Mouse (Mus musculus) limb, embryonic 13.5 days (tissue): ENCODE measurements around the gene Kbtbd8. TPM values are rescaled to one million over a fixed set of nuclear protein-coding genes. Genes with fewer than 3 reads are reported as not detected.

Source experiments
- ATAC-seq: fragments of 200-750 bp; cut with Nextera tagmentation; 2 replicates; pipeline ENCODE4 v1.8.0; 2017; ENCODE audit warnings: low read depth, moderate number of reproducible peaks, moderate TSS enrichment; ENCODE audit not compliant: low FRiP score
- H3K27ac ChIP-seq: fragments of 300-500 bp; sonication (generic); 2 replicates; pipeline ENCODE4 v1.5.1; 2015; ENCODE audit warnings: inconsistent platforms, mild to moderate bottlenecking, moderate library complexity
- H3K27me3 ChIP-seq: fragments of 300-500 bp; sonication (generic); 2 replicates; pipeline ENCODE4 v1.6.1; 2015; ENCODE audit warnings: mild to moderate bottlenecking, inconsistent platforms
- H3K36me3 ChIP-seq: fragments of 300-500 bp; sonication (generic); 2 replicates; pipeline ENCODE4 v1.6.1; 2015; ENCODE audit warnings: inconsistent platforms, mild to moderate bottlenecking, moderate library complexity
- H3K4me1 ChIP-seq: fragments of 300-500 bp; sonication (generic); 2 replicates; pipeline ENCODE4 v1.6.1; 2015; ENCODE audit warnings: inconsistent platforms
- H3K4me2 ChIP-seq: fragments of 300-500 bp; sonication (generic); replicated peaks from 2 replicates; pipeline ENCODE4 v1.6.1; 2015; ENCODE audit warnings: inconsistent platforms, mild to moderate bottlenecking, moderate library complexity
- H3K4me3 ChIP-seq: fragments of 300-500 bp; sonication (generic); 2 replicates; pipeline ENCODE4 v1.5.1; 2015; ENCODE audit warnings: moderate library complexity, mild to moderate bottlenecking, inconsistent platforms
- H3K9ac ChIP-seq: fragments of 300-500 bp; sonication (generic); 2 replicates; pipeline ENCODE4 v1.6.1; 2015; ENCODE audit warnings: mild to moderate bottlenecking, inconsistent platforms
- H3K9me3 ChIP-seq: fragments of 300-500 bp; sonication (generic); 2 replicates; pipeline ENCODE4 v1.6.1; 2016; ENCODE audit warnings: inconsistent platforms
- WGBS: fragments of 180-500 bp; shearing (Covaris S2); methylation state at CpG from one replicate; pipeline ENCODE4 v1.1.7; 2015; 5-methylcytosine and 5-hydroxymethylcytosine counted together
- polyA plus RNA-seq: library from polyadenylated mRNA; unstranded; fragments of >200 nt; fragmentation: Nextera tagmentation; extraction: Ambion mirVana; gene quantifications from 2 replicates; pipeline ENCODE4 v1.2.1, GENCODE M21; 2015

Gene Kbtbd8
- polyA plus RNA-seq: 2.6 and 3.5 TPM in 2 replicates

DNA sequence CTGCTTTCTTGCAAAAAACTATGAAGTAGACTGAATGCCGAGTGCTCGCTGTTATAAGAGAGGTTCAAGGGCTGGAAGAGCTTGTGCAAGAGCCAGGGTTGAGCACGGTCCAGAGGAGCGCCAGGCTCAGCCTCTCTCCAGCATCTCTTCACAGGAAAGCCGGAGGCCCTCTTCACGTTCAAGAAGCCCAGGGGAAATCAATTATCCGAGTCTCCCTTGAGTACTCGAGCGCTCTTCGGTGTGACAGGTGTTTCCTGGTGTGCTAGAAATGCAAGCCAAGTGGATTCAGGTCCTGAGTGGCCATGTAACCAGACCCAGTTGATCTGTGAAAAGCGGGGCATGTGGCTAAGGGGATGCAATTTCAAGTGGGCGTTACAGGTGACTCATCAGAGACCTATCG, at the start of gene Kbtbd8:
Gene Kbtbd8, plus strand, starts transcription at position 295 of the 400 bp plus-strand sequence.
- ATAC-seq: peak; percentile 5; the same call in 1 of the 2 replicates
- Histone ChIP-seq H3K4me2 (peak within 1 kb of the TSS; percentile 71), H3K36me3 (peaks cover under 1% of the 10 kb centered on the region), H3K9me3 (no peaks in the 10 kb centered on the region), H3K9ac (peak within 1 kb of the TSS; percentile 72), H3K4me3 (peak within 1 kb of the TSS; percentile 69), H3K27me3 (0 out of 2 replicates have a peak, but pooled peaks cover 6% of the 10 kb centered on the region), H3K4me1 (peaks cover 9% of the 10 kb centered on the region), H3K27ac (no peak within 1 kb of the TSS)
- WGBS: 33% methylated on average over 13 of the region's 13 CpGs

DNA sequence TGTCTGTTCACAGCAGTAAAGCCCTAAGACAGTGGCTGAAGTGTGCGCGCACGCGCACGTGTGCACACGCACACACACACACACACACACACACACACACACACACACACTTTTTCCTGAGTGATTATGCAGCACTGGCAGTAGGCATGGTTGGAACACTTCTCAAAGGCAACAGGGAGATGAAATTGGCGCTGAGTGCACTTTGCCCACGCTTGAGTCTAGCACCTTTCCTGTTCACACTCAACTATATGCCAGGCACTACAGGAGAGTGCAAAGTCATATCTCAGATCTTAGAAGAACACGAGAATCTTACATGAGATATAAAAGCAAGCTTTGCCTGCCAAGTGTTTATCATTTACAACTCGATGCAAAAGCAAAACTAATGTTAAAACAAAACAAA, 47.3 kb upstream of the Kbtbd8 start:
- Histone ChIP-seq H3K9me3 (no peaks in the 10 kb centered on the region; the same call in 1 of the 2 replicates), H3K4me1 (no peaks in the 10 kb centered on the region), H3K36me3 (no peaks in the 10 kb centered on the region)

DNA sequence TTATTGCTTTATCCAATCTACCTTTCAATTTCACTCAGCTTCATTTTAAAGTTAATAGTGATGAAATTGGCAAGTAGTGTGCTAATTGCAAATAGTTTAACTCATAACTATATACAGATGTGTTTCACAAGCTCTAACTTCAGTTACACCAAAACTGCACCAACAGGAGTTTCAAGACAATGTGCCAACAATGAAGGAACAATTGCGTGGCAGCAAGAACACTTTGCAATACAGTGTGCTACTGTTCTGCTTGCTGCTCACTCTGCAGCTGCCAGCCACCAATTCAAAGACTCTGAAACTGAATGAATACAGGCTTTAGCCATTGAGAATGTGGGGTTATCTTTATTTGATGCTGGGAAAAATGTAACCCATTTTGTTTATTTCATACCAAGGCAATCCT, 31.8 kb upstream of the Kbtbd8 start:
- WGBS: 83% methylated on average over 1 of the region's 1 CpGs
- Histone ChIP-seq H3K27ac (no peak overlapping the region), H3K9ac (no peak overlapping the region), H3K4me3 (no peak overlapping the region), H3K9me3 (no peaks in the 10 kb centered on the region), H3K27me3 (no peaks in the 10 kb centered on the region), H3K4me2 (no peak overlapping the region), H3K36me3 (no peaks in the 10 kb centered on the region), H3K4me1 (no peaks in the 10 kb centered on the region)
- no peak for ATAC-seq

More for the DNA sequence above, 47.3 kb upstream of the Kbtbd8 start:
- H3K4me3 ChIP-seq: no peak overlapping the region
- no peak overlapping the region for H3K27ac ChIP-seq
- ATAC-seq: no peak
- no peaks in the 10 kb centered on the region for H3K27me3 ChIP-seq
- no peak overlapping the region for H3K9ac ChIP-seq
- WGBS: 87% methylated on average over 10 of the region's 10 CpGs
- H3K4me2 ChIP-seq: no peak overlapping the region

DNA sequence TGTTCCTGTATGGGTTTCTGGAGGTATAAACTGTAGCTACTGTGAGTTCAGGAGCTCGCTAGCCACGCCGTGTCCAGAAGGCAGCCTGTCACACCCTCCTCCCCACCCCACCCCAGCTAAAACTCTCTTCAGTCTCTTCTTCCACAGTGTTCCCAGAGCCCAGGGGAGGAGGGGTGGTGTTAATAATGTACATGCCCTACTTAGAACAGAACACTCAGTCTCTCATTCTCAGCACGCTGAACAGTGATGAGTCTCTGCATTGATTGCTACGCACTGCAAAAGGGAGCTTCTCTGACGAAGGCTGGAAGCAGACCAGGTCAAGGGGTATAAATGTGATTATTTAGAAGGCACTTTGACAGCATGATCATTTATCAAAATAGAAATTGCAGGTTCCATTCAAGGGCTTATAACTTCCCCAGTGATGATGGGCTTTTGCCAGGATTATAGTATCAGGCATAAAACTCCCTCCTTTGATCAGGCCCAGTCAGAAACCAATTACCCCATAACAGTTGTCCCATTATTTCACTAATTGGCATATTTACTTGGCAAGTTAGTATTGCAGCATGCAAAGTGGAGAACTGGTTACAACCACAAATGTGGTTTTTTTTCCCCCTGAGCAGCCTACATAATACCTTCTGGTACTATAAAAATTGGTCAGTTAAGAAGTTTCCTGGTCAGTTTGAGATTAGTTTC, 29.7 kb upstream of the Kbtbd8 start:
- Histone ChIP-seq H3K4me3 (no peak overlapping the region), H3K27ac (no peak overlapping the region), H3K4me2 (no peak overlapping the region), H3K9ac (no peak overlapping the region), H3K27me3 (no peaks in the 10 kb centered on the region), H3K4me1 (no peaks in the 10 kb centered on the region), H3K9me3 (no peaks in the 10 kb centered on the region), H3K36me3 (no peaks in the 10 kb centered on the region)
- ATAC-seq: no peak
- 62% methylated on average over 6 of the region's 6 CpGs for whole genome bisulfite sequencing

DNA sequence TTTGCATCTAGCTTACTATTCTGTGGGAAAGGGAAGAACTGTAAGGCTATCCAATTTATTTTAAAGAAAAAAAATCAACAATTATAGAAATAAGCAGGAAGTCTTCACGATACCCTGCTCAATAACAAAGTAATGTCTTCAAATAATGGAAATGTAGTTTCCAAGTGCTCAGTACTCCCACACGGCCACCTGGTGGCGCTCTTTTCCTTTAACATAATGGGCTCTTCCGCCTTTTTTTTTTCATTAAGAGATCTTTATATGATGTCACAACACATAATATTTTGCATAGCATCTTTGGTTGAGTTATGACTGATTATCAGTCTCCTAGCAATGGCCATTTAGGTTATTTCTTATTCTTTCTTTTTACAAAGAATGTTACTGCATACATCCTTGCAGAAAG, 29.0 kb upstream of the Kbtbd8 start:
- no peak for ATAC-seq
- Histone ChIP-seq H3K4me3 (no peak overlapping the region), H3K9me3 (no peaks in the 10 kb centered on the region), H3K27ac (no peak overlapping the region), H3K27me3 (no peaks in the 10 kb centered on the region), H3K4me2 (no peak overlapping the region), H3K9ac (no peak overlapping the region), H3K36me3 (no peaks in the 10 kb centered on the region), H3K4me1 (no peaks in the 10 kb centered on the region)
- WGBS: 46% methylated on average over 4 of the region's 4 CpGs

DNA sequence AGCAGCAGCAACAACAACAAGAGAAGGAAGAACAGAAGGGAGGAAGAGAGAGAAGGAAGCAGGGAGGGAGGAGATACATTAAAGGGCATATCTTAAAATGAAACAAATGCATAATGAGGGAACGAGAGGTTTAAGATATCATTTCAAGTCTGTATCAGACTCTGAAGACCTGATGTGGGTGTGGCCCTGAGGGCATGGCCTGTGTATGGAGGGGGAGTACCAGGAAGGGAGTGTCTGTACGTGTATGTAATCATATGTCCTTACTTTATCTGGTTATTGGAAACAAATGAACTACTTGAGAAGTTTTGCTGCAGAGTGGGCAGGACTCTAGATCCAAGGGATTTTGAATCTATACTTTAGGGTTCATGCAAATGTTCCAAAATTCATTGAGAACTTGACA, 22.3 kb upstream of the Kbtbd8 start:
- Histone ChIP-seq H3K4me3 (no peak overlapping the region), H3K9me3 (no peaks in the 10 kb centered on the region), H3K9ac (no peak overlapping the region), H3K36me3 (no peaks in the 10 kb centered on the region), H3K27me3 (no peaks in the 10 kb centered on the region), H3K27ac (no peak overlapping the region), H3K4me2 (no peak overlapping the region), H3K4me1 (peaks cover 4% of the 10 kb centered on the region; the same call in 1 of the 2 replicates)
- WGBS: 72% methylated on average over 2 of the region's 2 CpGs
- no peak for ATAC-seq

DNA sequence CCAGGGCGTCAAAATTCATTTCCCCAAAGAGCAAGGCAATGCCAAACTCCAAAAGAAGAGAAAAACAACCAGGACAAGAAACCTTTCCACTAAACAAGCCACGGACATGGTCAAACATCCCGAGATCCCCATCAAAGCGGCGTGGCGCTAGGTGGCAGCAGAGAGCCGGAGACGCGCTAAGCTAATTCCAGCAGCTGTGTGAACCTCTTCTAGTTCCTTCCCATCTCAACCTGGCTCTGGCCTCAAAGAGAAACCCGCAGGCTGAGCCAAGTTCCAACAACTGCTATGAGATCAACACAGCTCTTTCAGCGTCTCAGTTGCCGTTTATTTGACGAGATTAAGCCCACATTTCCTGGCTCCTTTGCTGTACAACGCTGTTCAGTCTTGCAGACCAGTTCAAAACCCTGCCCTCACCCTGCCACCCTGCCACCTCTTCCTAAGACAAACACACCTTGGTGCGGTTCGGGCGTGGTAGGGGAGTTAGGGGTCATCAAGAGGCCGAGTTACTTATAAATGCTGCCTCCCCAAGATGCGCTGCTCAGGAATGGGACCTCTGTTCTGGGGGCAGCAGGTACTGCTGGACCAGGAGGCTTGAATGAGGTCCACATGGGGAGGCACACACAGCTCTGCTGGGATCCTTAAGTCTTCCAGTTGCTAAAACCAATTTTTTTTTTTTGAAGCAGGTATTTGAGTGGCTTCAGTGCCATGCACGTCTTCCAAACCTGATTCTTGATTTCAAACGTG, 18.5 kb upstream of the Kbtbd8 start:
- Histone ChIP-seq H3K27ac (no peak overlapping the region), H3K9me3 (no peaks in the 10 kb centered on the region), H3K4me2 (peak overlapping the region; percentile 29; the same call in 1 of the 2 replicates), H3K4me1 (peaks cover 4% of the 10 kb centered on the region; the same call in 1 of the 2 replicates), H3K4me3 (no peak overlapping the region), H3K27me3 (no peaks in the 10 kb centered on the region; the same call in 1 of the 2 replicates), H3K9ac (no peak overlapping the region), H3K36me3 (no peaks in the 10 kb centered on the region)
- WGBS: 20% methylated on average over 21 of the region's 21 CpGs
- ATAC-seq: peak; percentile 59

DNA sequence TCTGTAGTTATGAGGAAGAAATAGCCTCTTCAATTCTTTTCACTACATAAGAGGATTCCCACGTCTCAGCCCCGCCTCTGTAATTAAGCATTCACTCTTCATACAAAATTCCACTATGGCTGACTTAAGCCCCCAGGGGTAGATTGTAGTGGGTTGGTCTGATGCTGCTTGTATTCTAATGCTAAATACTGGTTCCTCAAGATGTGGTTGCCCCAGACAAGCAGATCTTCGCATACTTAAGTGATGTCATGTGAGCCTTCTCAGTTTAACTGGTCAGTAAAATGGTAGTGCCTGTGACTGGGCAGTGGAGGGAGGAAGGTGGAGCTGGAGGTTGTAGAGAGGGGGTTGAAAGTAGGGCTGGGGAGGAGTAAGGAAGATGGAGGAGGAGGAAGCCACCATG, 13.3 kb upstream of the Kbtbd8 start:
- 55% methylated on average over 3 of the region's 3 CpGs for WGBS
- no peak for ATAC-seq
- H3K9ac ChIP-seq: no peak overlapping the region

DNA sequence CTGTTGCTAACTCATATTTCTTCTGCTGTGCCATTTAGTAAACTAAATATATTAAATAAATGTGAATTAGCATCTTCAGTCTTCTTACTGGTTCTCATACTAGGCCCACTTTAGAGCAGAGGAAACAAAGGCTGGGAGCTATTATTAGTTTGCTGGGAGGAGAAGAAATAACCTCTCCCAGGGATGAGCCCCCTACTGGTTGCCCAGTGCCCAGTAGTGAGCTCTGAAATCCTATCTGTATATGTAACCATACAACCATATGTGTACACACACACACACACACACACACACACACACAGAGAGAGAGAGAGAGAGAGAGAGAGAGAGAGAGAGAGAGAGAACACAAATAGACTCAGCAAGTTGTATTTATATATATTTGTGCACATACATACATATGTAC, 8.6 kb upstream of the Kbtbd8 start:
- Histone ChIP-seq H3K9me3 (no peaks in the 10 kb centered on the region), H3K27me3 (no peaks in the 10 kb centered on the region), H3K36me3 (no peaks in the 10 kb centered on the region), H3K27ac (no peak overlapping the region), H3K4me2 (no peak overlapping the region), H3K9ac (no peak overlapping the region), H3K4me3 (no peak overlapping the region), H3K4me1 (no peaks in the 10 kb centered on the region)
- no peak for ATAC-seq

More for the DNA sequence above, 13.3 kb upstream of the Kbtbd8 start:
- Histone ChIP-seq H3K4me2 (no peak overlapping the region), H3K4me3 (no peak overlapping the region), H3K27me3 (no peaks in the 10 kb centered on the region; the same call in 1 of the 2 replicates), H3K4me1 (peaks cover 1% of the 10 kb centered on the region; the same call in 1 of the 2 replicates), H3K36me3 (no peaks in the 10 kb centered on the region), H3K9me3 (no peaks in the 10 kb centered on the region), H3K27ac (no peak overlapping the region)

DNA sequence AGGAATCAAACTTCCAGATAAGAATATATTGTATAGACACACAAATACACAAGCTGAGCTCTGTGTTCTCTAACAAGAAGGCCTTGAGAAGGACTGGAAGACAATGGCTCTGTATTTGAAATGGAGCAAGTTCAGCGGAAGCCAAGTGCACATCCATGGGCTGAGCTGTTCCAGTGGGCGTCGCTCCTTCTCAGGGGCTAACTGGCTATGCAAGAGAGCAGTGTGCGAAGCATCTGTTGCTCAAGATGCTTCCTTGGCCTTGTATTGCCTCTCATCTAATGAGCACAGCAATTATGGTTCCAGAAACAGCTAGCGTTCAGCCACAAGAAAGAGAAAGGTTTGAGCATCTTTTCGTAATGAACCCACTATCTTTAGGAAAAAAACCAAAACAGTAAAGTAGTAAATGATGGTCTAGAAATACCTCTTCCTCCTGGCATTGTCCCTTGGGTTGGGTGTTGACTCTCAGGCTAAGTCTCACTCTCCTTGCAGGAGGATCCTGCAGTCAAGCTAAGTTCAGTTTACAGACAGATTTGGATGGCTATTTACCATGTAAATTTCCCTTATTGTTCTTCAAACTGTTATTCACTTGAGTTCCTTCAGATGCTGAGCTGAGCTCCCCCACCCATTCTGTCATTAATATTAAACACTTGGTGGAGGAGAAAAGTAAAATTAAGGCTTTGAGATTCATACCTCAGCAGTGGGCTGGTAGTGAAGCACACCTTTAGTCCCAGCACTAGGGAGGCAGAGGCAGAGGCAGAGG, 7.2 kb upstream of the Kbtbd8 start:
- H3K9ac ChIP-seq: no peak overlapping the region
- H3K4me1 ChIP-seq: no peaks in the 10 kb centered on the region
- no peak overlapping the region for H3K4me3 ChIP-seq
- no peaks in the 10 kb centered on the region for H3K27me3 ChIP-seq
- ATAC-seq: no peak
- WGBS: 93% methylated on average over 6 of the region's 6 CpGs
- H3K9me3 ChIP-seq: no peaks in the 10 kb centered on the region
- H3K36me3 ChIP-seq: no peaks in the 10 kb centered on the region
- H3K27ac ChIP-seq: no peak overlapping the region
- H3K4me2 ChIP-seq: no peak overlapping the region

DNA sequence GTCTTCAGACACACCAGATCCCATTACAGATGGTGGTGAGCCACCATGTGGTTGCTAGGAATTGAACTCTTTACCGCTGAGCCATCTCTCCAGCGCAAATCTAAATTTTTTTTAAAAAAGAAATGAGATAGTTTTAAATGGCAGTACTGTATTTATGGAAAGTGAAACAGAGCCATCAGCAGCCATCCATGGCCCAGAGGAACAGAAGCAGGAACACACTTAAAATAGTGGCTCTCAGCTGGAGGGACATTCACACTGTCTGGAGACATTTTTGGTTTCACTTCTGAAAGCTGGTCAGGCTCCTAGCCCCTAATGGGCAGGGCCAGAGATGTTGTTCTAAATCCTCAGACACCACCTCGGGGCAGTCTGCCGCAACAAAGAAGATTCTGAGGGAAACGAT, 5.0 kb upstream of the Kbtbd8 start:
- Histone ChIP-seq H3K9me3 (no peaks in the 10 kb centered on the region), H3K4me1 (peaks cover 2% of the 10 kb centered on the region), H3K27ac (no peak overlapping the region), H3K27me3 (no peaks in the 10 kb centered on the region), H3K36me3 (no peaks in the 10 kb centered on the region), H3K4me3 (no peak overlapping the region), H3K4me2 (no peak overlapping the region), H3K9ac (no peak overlapping the region)
- 69% methylated on average over 5 of the region's 5 CpGs for whole genome bisulfite sequencing
- no peak for ATAC-seq

DNA sequence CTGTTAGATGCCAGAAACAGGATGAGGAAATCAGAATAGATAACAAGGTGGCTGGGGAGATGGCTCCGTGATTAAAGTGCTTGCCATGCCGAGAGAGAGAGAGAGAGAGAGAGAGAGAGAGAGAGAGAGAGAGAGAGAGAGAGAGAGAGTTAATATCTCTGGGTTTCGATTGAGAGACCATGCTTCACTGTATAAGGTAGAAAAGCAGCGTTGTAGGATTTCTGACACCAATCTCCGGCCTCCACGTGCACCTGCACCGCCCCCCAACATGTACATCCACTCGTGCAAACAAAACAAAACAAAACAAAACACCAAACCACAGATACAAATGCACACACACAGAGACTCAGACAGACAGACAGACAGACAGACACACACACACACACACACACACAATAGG, 527 bp upstream of the Kbtbd8 start:
- no peak for ATAC-seq
- Histone ChIP-seq H3K4me3 (no peak overlapping the region), H3K27me3 (0 out of 2 replicates have a peak, but pooled peaks cover 6% of the 10 kb centered on the region), H3K36me3 (no peaks in the 10 kb centered on the region), H3K4me2 (peak overlapping the region; percentile 56; the same call in 1 of the 2 replicates), H3K9ac (no peak overlapping the region), H3K9me3 (no peaks in the 10 kb centered on the region), H3K4me1 (peaks cover 9% of the 10 kb centered on the region), H3K27ac (no peak overlapping the region)
- 58% methylated on average over 8 of the region's 8 CpGs for WGBS
